Mouse (Mus musculus): ENCODE results near the gene Stap1. TPM values are rescaled to one million over a fixed set of nuclear protein-coding genes. Genes with fewer than 3 reads are reported as not detected.

Gene Stap1
- polyA plus RNA-seq (2017; shearing (Covaris generic)) = 76.6 TPM

GRCm38 (mm10) chr5:86071538-86071937, at the start of gene Stap1:
TSS of gene Stap1 (plus strand) at chr5:86071746.

GRCm38 (mm10) chr5:86065101-86065875, 6.3 kb upstream of the Stap1 start, which contains the start of gene Cenpc1:
TSS of gene Cenpc1 (minus strand) at chr5:86065583.

Other genes with a start within 250 kb of the Stap1 start
- gene Cenpc1, start 6.2 kb upstream of the Stap1 start, polyA plus RNA-seq (2017; shearing (Covaris generic)) = 16.7 TPM
- 17.6 TPM for gene Uba6, start 101.1 kb downstream of the Stap1 start, polyA plus RNA-seq (2017; shearing (Covaris generic))
- gene Gnrhr, start 126.2 kb downstream of the Stap1 start, polyA plus RNA-seq (2017; shearing (Covaris generic)) = not detected
- not detected for gene Tmprss11c, start 217.6 kb downstream of the Stap1 start, polyA plus RNA-seq (2017; shearing (Covaris generic))